Mouse (Mus musculus): ENCODE measurements around the gene Acoxl. TPM values are rescaled to one million over a fixed set of nuclear protein-coding genes. Genes with fewer than 3 reads are reported as not detected.
A peak's percentile ranks its signal among the peaks of the same experiment; 100 is the strongest.
"Not testable (repeated sequence)": the region's sequence is repeated elsewhere in the genome, so short reads cannot be mapped to it uniquely, and the experiment has no call there.

Gene Acoxl
- total RNA-seq, 2 experiments from 2014 or later = not detected

DNA sequence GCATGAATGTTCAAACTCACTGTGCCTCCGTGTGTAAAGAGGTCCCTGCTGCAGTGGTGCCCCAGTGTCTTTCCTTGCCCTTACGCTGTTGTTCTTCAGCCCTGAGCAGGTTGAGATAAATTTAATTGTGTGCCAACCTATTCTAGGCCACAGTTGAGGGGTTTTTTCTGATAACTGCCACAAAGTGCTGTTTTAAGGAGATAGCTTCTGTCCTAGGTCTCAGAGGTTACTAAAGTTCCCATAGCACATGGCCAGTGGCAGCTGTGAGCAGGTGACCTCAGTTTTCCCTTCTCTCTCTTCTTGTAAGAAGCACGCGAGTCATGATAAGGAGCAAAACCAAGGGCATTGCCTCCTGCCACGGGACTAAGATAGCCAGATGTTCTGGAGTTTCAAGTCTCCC lies 245.9 kb downstream of the Acoxl start:
- no peak for DNase-seq

DNA sequence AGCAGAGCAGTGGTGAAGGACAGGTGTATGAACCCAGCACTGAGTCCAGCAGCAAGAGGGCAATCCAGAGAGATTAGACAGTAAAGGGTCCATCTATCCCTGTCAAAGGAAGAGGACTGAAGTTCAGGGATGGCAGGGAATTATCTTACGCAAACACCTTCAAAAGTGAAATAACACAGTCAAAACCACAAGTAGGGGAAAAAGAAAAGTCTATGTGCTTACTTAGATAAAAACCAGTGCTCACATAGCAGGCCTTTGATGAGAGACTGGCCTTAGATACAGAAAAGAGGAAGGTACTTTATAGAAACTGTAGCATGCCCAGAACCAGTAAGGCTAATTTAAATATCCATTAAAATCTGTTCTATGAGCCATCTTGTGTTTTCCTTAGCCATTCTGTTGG lies 246.8 kb downstream of the Acoxl start:
- no peak for DNase-seq

DNA sequence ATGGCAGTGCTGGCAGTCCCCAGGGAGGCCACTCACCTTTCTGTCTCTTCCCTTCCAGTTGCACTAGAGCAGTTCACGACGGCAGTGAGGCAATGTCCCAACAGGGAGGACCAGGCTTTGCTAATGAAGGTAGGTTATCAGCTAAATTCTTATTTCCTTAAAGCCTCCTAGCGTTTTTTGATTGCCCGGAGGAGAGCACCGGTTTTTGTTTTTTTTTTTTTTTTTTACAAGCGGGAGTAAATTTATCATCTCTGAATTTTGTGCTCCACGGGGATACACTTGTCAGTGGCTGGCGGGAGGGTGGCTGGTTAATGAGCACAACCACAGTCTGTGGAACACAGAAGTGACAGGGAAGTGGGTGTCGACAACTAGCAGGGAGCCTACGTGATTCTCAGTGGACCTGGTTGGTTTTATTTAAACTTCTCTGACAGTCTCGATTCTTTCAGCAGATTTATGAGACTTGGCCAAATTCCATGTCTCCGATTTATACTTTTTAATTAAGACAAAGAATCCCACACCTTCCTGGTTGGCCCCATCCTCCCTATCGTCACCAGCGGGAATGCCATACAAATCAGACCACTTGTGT lies 247.7 kb downstream of the Acoxl start:
- DNase-seq = no peak

DNA sequence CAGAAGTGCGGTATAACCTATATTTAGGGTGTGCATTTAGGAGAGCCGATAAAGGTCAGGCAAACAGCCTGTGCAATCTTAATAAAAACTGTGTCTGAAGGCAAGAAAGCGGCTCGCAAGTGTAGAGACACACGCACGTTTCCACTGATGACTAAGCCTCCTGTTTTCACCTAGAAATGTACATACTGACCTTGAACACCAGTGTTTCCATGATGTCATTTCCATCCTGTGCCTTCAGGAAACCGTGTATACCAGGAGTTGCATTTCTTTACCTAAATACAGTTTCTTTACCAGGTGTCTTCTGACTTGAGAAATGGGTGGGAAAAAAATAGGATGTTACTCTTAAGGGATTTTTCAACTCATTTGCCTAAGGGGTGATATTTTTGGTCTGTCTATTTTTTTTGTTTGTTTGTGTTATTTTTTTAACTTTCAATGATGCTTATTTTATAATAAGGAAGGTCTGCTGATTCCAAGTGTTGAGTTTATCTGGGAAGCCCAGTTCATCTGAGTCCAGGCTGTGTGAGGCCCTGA lies 248.4 kb downstream of the Acoxl start:
- no peak for DNase-seq

DNA sequence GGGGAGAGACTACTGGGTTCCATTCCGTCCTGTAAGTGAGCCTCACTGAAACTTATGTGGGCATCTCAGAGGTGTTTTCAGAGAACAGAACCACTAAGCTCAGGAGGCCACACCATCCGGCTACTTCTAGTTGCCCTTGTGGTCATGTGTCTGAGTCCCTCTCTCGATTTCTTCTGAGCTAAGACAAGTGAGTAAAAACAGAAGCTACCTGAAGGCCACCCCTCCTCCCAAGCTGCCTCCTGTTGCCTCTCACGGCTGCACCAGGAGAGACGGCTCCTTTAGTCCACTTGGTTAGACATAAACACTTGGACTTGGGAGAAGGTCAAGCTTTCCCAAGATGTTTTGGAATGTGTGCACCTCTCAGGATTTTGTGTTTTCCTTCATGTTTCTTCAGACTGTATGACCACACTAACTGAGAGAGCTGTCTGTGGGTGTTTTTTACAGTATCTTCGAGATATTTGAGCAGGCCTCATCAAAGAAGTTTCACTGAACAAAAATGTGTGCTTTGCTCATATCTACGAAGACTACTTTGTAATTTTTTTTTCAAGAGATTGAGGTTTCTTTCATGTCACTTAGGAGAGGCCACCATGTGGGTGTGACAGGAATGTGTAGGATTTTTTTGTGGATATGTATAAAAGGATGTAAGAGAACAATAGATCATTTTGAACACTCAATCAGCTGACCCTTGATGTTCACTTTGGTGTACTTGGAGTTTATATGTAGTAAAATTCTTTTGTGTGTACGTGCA lies 249.3 kb downstream of the Acoxl start:
- DNase-seq = no peak

DNA sequence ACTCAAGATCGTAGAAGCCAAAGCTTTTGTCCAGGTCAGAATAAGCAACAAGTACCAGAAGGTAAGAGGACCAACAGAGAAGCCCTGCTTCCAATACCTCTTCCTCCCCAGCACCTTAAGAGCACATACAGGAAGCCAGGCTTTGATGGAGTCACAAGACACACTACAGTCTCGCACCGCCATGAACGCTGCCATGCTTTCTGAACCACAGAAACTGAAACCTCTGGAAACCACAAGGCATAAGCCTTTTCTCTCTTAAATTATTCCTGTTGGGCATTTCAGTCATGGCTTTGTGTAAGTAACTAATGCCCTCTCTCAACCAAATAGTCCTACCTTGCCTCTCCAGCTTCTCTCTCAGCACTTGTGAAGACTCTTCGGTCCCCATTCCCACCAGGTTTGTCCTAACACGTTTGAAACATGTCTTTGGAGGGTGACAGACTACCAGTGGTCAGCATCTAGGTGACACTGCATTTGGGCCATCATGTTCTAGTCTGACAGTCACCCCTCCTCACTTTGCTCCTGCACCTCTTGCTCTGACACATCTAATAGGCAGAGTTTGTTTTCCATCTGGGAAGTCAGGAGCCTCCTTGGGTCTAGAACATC lies 251.7 kb downstream of the Acoxl start:
- no peak for DNase-seq

DNA sequence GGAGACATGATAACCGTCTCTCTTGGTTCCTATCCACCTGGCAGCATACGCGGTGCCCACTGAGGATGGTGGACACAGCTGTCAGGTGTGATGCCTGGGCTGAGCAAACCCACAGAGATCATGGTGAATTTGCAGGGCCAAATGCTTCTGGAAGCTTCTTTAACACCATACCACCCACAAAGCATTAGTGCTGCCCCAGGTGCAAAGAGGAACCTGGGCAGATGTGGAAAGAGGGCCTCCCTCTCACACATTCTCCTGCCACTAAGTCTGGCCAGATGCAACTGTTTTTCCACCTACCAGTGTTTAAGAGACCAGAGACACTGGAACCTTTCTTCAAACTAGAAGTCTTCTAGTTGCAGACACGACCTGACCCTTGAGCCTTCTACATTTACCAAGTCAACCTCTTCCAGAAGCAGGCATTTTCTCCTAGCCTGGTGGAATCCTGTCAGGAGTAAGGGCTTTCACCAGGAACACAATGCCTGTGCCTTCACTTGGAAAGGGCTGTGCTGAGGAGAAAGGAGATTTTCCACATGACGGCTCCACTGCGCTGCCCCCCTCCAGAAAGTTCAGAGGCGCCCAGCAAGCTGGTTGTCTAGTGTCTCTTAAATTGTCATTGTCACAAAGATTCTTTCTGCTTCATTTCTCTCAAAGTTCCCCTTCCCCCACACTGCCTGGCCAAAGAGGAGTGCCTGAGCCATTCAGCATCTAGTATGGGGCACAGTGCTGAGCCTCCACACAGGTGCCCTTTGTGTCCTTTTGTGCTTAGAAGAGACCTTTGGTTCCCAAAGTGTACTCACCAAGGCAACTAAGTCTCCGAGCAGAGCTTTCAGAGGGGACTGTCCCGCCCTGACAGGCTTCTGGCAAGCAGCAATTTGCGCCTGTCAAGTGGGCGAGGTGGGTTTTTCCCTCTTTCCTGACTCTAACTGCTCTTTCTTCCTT lies 253.0 kb downstream of the Acoxl start:
- DNase-seq = no peak

DNA sequence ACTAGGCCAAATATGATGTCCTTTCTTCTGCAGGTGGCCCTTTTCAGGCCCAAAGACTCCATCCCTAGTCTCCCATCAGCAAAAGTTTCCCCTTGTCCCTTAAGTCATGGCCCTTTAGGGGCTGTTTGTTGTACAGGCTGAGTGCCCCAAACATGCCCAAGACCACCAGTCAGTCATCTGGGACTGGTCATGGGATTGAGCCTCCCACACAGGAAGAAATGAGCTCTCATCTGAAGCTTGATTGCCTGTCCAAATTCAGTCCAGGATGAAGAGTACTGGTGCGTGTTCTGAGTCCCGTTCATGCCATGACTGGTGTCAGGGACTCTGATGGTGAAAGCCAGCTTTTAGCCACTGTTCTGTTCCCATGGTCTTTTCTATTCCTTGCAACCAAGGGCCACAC lies 253.8 kb downstream of the Acoxl start:
- no peak for DNase-seq

DNA sequence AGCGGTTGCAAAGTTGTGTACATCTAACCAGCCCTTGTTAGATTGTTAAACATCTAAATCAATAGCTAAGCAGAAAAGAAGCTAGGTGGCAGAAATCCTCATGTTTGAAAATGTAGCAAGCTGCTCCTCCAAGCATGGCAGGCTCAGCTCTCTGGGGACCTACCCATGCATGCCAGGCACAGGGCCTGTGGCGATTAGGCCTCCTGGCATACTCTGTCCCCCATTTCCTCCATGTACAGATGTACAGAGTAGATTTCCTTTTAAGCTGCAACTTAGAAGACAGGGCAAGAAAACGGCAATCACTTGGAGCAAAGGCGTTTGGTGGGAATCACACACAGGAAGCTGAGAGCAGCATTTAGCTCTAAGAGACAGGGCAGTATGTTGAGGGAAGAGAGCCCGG lies 255.5 kb downstream of the Acoxl start:
- DNase-seq = no peak

DNA sequence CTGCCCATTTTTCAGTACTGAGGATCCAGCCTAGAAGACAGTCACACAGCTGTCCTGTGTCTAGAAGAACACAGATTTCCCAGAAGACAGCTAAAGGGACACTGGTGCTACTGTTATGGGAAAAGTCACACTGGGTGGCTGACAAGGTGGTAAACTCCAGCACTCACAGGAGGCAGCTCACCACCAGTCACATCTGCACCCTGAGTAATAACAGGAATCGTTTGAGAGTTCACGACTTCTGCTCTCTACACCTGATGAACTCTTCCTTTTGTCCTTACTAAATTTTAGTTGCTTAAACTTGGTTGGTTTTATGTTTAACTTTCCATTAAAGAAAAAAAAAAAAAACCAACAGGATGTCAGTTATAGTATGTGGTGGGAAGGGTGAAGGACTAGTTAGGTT lies 255.9 kb downstream of the Acoxl start:
- DNase-seq = no peak

DNA sequence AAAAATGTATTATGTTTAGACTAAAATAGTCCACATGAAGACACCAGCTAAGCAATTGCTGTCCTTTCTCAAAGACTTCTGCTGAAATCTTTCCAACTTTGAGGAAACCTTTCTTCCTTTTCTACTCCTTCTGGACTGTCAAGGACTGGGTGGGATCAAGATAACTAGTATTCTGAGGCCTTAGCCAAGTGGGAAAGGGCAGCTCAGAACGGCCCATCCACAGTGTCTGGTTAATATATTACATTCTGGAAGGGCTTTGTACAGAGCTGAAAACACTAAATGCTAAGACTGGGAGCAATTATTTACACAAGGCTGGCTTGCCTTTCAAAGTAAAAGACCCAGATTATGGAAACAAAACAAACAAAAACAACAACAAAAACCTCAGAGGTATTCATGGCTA lies 256.6 kb downstream of the Acoxl start:
- no peak for DNase-seq

DNA sequence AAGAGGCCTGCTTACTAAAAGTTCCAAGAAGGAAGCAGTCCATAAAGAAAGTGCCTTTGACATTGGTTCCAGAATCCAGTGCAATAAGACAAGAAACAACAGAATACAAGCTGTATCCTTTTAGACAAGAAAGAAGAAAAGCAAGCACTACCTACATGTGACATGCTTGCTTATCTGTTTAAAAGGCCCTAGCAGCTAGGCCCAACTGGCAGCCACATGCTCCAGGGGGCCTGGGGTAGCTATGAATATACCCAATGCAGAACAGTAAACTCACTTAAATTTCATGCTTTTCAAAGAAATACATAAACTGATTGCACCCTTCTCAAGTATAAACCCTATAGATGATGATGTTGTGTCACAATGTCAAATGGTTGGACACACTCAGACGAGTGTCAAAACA lies 257.4 kb downstream of the Acoxl start:
- no peak for DNase-seq

DNA sequence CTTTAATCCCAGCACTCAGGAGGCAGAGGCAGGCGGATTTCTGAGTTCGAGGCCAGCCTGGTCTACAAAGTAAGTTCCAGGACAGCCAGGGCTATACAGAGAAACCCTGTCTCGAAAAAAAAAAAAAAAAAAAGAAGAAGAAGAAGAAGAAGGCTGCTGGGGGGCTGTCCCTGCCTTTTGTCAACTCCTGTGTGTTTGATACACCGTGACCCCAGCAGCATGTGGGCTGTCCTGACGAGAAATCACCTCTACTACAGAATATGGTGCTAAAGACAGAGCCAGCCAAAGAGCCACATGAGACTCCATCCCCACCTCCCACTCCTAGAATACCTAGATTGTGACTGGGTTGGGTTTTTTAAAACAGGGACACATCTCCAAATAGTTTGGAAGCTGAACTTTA lies 259.4 kb downstream of the Acoxl start:
- DNase-seq = not testable (repeated sequence)

DNA sequence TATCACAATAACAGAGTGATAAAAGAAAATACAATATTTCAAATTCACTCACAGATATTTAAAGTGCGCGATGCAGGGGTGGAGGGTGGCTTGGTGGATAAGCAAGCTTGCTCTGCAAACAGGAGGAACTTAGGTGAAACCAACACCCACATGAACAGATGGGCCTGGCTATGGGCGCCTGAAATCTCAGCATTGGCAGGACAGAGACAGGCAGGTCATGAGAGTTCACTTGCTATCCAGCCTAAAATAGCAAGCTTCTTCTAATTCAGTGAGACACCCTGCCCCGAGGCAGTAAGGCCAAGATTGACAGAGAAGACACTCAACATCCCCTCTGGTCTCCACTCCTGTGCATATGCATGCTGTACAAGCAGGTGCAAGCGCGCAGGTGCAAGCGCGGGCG lies 263.4 kb downstream of the Acoxl start:
- no peak for DNase-seq

DNA sequence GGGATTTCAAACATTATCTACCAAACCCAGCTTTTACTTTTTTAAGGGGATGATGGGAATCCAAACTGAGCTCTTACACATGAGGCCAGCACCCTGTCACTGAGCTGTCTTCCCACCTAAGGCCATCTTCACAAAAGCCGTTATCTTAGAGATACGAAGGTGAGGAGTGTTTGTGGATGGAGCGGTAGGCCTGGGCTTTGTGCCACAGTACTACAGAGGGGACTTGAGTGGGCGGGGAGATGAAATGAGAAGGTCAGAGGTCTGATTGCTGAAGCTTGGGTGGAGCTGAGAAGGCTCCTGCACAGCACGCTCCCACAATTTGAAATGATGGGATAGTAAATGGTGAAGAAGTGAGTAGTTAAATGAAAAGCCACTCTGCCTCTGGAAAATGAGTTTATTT lies 266.1 kb downstream of the Acoxl start:
- DNase-seq = no peak

DNA sequence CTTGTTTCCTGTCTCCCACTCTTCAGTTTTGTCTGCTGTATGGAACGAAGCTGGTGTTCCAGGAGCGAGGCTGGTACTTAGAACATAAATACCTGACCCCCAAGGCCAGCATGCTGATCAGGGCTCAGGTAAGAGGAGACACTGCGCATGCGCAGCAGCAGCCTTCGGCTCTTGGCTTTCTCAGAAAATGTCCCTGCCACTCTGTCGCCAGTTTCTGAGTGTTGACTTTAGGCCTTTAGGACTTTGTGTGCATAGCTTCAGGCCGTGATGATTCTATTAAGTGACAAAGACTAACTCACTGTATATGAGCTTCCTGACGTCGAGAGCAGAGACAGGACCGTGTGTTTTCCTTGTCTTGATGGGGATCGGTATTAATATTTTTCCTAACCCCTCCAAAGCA lies 267.0 kb downstream of the Acoxl start:
- no peak for DNase-seq

DNA sequence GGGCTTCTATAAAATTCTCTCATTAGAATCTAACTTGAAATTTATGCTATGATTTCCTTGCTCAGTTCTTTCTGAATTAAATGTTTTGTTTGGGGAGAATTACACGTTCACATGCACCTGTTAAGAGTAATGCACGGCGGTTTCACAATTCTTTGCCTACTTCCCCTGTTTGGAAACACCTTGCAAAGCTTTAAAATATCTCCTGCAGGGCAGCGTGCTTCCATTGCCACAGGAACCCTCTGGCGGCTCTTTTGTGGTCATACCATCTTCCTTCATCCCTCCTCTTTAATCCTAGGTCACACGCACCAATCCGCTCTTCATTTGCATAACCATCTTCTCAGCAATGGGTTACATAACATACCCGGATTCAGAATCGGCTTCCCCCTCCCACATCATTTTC lies 272.9 kb downstream of the Acoxl start:
- no peak for DNase-seq

DNA sequence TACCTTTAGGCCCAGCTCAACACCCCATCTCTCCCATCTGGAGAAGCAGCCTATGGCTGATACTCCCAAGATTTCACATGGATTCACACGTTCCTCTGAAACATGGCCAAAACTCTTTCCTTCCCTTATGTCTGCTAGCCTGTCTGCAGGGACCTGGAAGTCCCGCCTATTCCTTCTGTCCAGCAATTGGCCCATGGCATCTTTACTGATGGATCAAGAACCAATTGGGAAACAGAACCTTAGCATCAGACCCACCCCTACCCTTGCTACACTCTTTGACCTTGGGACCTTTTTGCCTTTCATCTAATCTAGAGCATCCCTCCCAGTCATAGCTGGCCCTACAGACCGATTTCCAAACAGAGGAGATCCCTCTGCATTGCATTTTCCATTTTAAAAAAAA lies 275.9 kb downstream of the Acoxl start:
- no peak for DNase-seq

DNA sequence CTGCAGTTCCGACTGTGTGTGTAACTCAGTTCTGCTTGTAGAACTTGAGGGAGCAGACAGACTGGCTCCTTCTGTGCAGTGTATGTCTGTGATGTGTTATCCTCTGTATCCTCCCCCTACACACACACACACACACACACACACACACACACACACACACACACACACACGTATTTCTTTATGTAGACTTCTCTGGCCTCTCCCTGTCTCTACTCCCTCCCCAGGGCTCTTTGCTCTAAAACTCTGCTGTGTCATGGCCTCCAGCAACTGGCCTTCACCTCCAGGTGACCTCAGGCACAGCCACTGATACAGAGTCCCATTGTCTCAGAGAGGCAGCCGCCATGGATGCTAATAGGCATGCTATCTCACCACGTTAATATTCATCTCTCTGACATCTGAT lies 276.9 kb downstream of the Acoxl start:
- no peak for DNase-seq

DNA sequence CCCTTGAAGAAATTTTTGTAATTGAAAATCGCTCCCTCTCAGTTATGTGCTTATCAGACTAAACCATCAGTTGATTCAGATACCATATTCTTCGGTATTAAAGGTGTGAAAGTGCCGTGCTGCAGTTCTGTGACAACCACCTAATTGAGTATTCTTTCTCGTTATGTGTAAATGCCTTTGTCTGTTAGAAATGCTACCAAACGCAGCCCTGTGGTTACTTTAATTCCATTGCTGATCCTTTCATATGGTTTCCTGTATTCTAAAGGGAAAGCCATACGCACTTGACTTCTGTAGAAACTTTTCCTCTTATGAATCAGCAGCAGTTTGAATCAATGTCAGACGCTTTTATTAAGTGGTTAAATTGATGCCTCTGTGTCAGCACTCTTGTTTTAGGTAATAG lies 278.9 kb downstream of the Acoxl start:
- no peak for DNase-seq

DNA sequence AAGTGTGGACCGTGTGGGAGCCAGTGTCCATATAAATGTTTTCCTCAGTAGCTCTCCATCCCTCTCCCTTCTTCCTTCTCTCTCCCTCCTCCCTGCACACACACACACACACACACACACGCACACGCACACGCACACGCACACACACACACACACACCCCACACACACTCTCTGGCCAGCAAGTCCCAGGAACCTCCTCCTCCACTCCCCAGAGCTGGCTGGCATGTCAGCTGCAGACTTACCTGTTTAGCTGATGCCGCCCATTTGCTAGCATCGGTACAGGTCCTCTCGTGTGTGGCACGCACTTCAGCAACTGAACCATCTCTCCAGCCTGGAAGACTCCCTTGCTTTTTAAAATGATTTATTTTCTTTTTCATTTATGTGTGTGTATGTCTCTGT lies 280.3 kb downstream of the Acoxl start:
- DNase-seq = no peak

DNA sequence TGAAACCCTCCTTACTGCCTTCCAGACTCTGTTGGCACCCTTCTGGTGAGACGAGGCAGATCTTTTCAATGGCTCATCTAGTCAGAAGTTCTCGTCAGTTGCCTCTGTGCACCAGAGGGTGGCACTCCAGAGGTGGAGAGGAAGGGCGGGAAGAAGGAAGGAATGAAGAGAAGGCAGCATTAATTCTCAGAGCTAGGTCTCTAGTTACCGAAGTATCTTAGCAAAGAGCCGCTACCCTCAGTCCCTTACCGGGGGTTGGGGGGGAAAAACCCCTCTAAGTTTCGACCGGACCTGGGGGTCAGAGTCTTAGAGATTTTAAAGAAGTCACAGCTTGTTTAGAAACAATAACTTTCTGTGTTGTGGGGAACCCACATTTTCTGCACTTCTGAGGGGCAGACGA lies 283.8 kb downstream of the Acoxl start:
- peak; percentile 40 to 43 for DNase-seq
